Mouse (Mus musculus): Measurements from ENCODE around the gene Gm20458. TPM values are rescaled to one million over a fixed set of nuclear protein-coding genes. Genes with fewer than 3 reads are reported as not detected.

The Gm20458 gene
- total RNA-seq, 2 experiments from 2014 or later, result not detected

DNA sequence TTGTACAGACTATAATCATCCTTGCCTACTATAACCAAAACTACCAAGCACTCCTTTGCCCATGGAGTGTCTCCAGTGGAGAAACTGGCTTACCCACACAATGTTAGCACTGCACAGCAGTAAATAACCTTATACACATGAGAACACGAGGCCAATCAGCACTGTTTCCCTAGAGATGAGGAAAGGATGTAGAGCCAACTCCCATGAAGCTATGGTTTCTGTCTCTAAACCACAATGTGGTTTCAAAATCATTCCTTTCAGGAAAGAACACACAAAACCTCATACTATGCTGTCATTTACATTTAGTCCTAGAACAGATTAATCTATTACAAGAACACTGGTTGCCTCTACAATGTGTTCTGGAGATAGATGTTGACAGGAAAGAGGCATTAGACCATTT, 35.6 kb downstream of the Gm20458 start:
- ATAC-seq (replicated peaks; ENCODE audit: poor library complexity, severe bottlenecking), result peak; percentile 58

DNA sequence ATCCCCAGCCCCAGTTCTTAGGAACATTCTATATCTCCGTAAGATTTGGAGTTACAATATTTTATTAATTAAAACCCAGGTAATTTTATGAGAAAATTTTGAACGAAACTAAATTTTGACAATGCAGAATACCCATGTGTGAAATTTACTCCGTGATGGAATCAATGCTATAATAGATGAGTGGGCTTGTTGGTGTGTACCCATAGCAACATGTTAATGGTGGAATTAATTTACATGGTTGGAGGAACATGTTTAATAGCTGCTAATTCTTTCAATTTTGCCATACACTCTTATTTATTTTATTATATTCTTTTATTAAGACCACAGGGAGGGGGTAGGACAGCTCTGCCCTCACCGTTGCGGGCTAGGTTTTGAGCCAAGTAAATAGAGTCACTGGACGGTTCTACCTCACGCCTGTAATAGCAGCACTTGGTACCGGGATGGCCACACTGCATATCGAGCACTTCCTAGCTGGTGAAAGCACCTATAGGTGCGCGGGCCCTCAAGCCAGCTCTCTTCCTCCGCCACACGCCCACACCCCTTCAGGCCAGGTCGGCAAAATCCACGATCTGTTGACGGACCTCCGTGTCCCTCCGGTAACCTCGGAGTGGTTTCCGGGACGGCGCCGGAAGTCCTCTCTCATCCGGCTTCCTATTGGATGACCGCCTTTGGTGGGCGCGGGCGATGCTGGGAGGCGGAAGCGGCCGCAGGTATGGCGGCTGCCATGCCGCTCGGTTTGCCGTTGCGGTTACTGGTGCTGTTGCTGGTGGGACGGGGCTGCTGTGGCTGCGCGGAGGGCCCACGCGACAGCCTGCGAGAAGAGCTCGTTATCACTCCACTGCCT, 36.3 kb downstream of the Gm20458 start, which contains the start of gene Pigt:
TSS of gene Pigt (plus strand) at position 674 of the 844 bp plus-strand sequence.
- ATAC-seq (replicated peaks; ENCODE audit: poor library complexity, severe bottlenecking), result peak; percentile 95

DNA sequence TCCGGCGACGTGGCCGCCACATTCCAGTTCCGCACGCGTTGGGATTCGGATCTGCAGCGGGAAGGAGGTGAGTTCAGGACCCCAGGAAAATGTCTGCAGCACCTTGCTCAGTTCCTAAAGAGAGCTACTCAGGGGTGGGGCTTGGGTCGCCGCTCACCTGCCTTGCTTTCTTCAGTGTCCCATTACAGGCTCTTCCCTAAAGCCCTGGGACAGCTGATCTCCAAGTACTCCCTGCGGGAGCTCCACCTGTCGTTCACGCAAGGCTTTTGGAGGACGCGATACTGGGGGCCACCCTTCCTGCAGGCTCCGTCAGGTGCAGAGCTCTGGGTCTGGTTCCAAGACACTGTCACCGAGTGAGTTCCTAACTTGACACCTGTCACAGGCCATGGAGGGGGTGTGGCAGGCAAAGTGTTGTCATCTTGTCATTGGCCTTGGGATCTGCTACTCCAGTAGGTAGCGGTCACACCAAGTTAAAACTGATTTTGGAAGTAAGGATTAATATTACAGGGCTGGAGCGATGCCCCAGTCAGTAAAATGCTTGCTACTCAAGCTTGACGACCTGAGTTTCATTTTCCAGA, 37.0 kb downstream of the Gm20458 start:
- ATAC-seq (replicated peaks; ENCODE audit: poor library complexity, severe bottlenecking), result peak; percentile 14

DNA sequence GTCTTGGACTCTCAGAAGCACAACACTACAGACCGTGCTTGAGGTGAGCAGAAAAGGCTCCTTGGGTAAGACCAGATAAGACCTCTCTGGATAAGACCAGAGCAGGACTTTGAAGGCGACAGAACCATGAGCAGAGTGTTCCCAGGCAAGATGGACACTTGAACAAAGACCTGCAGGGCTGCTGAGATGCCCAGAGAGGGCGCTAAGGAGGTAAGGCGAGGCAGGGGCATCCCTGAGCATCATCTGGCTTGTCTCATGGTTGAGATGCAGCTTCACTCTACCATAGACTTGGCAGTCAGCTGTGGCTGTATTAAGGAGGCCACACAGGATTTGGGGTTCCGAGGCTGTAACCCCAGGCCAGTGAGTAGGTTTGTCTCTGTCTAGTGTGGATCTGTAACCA, 38.5 kb downstream of the Gm20458 start:
- no peak for ATAC-seq (replicated peaks; ENCODE audit: poor library complexity, severe bottlenecking)

DNA sequence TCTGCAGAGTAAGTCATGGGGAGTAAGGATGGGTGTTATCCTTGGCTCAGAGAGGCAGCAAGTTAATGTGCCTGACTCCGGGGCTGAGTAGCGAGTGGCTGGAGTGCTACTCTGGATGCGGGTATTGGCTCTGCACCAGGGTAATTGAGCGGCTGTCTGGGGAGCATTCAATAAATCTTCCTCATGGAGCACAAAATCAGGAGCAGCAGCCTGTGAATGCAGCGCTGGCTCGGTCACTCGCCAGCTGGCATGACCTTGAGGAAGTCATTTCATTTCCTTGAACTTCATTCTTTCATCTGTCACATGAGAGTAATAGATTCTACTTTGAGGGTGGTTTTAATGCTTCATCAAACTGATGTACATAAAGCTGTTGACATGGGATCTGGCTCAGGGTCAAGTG, 39.7 kb downstream of the Gm20458 start:
- no peak for ATAC-seq (replicated peaks; ENCODE audit: poor library complexity, severe bottlenecking)

DNA sequence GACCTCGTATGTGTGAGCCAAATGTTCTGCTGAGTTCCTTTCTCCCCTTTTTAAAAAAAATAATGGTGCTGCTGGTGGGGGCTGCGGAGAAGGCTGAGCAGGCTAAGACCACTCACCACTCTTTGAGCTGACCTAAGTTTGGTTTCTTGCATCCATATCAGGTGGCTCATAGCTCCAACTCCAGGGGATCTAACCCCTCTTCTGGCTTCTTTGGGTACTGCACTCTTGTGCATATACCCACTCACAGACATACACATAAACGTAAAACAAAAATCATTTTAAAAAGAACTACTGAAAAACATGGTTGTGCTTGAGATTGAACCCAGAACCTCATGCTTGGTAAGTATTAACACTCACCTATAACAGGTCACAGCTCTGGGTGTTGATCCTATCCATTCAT, 44.2 kb downstream of the Gm20458 start:
- no peak for ATAC-seq (replicated peaks; ENCODE audit: poor library complexity, severe bottlenecking)

DNA sequence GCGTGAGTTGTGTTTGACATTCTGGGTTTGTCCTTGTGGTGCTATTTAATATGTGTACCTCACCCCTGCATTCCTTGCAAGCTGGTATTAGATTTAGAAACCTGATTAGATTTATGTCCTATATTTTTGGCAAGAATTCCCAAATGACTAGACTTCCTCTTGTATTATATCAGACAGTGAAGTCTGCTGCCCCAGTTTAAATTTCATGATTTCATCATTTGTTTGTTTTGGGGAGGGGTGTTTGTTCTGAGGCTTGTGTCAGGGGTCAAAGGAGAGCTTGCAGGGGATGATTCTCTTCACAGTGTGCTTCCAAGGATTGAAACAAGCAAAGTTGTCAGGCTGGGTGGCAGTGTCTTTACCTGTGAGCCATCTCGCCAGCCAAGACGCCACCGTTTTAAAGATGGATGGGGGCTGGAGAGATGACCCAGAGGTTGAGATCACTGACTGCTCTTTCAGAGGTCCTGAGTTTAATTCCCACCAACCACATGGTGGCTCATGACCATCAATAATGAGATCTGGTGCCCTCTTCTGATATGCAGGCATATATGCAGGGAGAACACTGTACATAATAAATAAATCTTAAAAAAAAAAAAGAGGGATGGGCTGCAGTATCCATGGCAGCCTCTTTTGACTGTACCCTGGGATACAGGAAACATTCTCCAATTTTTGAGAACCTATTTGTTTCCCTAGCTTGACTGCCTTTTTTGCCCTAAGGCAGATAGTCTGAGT, 45.0 kb downstream of the Gm20458 start:
- no peak for ATAC-seq (replicated peaks; ENCODE audit: poor library complexity, severe bottlenecking)

DNA sequence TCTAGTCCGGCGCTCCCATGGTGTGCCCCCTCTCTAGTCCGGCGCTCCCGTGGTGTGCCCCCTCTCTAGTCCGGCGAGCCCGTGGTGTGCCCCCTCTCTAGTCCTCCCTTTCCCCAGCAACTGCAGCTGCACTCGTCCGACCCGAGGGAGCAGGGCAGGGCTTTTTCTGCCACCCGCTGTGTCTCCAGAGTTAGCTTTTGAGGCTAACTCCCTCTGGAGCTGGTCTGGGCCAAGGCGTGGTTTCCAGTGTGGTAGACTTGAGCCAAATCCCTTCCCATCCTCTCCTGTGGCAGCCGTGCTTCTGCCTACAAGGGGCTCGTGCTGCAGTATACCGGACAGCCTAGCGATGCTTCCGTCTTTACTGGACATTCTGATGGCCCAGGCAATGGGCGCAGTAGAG, 47.0 kb downstream of the Gm20458 start:
- no peak for ATAC-seq (replicated peaks; ENCODE audit: poor library complexity, severe bottlenecking)

DNA sequence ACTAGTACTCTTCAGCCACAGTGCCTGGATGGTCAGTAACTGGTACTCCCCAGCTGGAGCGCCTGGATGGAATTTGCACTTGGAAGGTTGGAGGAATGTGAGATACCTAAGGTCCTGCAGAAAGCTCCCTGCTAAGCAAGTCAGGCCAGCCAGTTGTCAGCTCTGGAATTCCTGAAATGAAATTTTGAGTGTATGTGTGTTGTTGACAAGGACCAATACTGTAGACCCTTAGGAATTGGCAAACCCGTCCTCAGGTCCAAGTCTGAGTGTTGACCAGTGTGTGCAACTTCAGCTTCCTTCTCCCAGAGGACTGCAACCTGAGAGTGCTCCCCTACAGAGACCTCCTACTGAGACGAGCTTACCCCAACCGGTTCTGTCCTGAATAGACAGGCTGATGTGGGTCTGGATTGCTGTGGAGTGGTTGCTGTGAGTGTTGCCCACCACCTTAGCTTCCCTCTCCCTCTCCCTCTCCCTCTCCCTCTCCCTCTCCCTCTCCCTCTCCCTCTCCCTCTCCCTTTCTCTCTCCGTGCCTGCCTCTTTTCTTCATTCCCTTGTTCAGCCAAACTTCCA, 49.9 kb downstream of the Gm20458 start:
- no peak for ATAC-seq (replicated peaks; ENCODE audit: poor library complexity, severe bottlenecking)

DNA sequence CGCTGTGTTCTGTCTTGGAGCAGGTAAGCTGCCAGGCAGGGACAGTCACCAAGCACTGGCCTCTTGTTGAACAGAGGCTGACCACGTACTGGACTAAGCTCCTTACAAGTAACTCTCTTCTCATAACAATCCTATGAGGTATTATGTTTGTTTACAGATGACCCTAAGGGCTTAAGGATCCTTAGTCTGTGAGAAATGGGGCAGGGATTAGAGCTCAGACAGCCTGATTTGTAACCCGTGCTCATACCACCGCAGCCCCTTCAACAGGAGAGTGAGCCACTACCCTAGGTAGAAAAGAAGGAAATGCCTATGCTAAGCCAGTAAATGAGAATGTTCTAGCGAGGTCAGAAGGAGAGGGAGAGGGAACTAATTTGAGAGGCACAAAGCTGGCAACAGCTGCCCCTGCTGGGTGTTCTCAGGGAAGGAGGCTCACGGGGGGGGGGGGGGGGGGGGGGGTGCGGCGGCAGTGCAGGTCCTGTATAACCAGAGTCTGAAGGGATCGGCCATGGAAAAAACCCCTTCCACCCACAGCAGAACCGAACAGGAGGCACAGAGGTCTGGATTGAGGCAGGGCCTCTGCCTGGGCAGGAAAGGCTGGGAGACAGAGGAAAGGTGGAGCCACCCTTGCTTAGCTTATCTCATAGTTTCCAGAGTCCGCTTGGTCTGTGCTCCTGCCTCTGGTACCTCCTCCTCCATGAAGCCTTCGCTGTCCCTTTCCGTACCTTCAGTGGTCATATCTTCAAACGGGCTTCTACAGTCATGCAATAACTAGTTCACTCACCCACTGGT, 51.5 kb downstream of the Gm20458 start:
- no peak for ATAC-seq (replicated peaks; ENCODE audit: poor library complexity, severe bottlenecking)

DNA sequence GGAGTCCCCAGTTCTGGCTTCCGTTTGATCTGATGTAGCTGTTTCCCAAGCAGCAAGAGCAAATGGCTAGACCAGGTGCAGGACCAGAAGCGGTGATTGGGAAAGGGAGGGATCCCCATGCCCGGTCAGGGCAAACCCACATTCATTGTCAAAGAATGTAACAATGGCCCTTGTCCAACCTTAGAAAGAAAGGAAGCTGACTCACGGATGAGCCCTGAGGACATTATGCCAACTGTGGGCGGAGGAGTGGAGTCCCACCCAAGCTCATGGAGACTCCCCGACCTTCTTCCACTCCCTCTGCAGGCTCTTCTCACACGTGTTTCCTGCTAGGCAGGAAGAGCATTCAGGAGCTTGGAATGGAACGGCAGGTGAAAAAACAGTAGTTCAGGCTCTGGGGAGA, 52.6 kb downstream of the Gm20458 start:
- ATAC-seq (replicated peaks; ENCODE audit: poor library complexity, severe bottlenecking), result no peak

DNA sequence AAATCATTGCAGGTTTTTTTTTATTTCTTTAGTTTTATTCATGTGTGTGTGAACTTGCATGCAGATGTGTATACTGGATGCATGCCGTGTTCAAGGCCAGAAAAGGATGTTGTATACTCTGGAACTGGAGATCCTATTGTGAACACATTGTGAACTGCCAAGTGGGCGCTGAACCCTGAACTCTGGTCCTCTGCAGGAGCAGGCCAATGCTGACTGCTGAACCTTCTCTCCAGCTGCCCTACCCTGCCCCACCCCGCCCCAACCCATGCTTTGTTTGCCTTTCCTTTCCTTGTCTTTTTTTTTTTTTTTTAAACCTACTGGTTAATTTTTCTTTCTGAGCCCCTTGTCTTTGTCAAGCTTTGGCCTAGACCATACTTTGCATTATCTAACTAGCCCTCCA, 54.1 kb downstream of the Gm20458 start:
- no peak for ATAC-seq (replicated peaks; ENCODE audit: poor library complexity, severe bottlenecking)

DNA sequence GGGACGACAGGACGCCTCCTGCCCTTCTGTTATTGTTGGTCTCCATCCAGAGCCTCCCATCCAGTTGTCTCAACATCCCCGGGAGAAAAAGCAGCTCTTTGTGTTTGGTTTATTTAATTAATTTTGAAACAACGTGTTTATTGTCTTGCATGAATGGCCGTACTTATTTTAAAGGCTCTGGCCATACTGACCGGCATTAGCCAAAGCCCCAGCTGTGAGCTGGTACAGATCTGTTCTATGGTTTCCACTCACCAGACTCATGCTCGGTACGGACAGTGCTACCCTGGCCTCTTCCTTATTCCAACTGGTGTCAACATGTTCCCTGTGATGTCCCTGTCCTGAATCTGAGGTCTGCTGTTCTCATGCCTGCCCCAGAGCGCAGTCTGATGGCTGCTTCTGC, 55.1 kb downstream of the Gm20458 start:
- no peak for ATAC-seq (replicated peaks; ENCODE audit: poor library complexity, severe bottlenecking)

DNA sequence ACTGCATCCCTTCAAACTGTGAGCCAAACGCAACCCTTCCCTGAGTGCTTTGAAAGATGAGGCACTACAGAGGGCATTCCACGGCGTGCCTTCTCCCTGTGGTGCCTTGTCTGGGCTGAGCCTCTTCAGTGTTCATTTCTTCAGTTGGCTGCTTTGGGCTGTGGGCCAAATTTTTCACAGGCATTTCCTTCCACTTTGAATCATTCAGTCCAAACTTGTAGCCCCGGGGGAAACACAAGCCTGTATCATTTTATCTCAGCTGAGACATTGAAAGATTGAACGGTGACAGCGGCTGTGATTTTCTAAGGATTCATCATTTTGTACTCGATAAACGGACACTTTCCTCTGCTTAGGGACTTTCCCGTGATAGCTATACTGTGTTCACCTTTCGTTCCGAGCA, 55.8 kb downstream of the Gm20458 start:
- no peak for ATAC-seq (replicated peaks; ENCODE audit: poor library complexity, severe bottlenecking)

DNA sequence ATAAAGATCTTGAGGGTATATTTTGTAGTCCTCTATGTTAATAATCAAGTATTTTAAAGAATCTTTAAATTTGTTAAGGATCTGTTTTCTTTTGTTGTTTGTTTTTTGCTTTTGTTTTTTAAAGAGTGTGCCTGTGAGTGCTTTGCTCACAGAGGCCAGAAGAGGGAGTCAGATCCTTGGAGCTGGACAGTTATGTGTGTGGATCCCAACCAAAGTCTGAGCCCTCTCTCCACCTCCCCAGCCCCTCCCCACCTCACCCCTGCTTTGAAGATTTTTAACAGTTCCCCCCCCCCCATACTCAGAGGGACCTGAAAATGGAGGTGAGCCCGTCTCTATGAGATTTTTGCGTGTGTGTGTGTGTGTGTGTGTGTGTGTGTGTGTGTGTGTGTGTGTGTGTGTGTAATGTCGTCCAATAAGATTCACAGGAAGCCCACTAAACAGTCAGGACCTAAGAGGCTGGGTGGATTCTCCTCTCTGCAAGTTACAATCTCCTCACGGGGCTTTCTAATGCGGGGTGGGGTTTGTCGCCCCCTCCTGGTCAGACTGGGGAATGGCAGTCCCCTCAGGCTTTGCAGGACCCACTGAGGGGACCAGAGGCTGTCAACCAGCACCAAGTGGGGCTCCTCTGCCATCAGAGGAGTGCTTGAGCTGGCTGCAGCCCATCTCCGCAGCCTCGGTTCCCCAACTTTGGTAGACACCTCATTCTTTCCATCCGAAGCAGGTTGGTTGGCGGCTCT, 56.9 kb downstream of the Gm20458 start:
- ATAC-seq (replicated peaks; ENCODE audit: poor library complexity, severe bottlenecking), result peak; percentile 21; the same call in 1 of the 2 replicates

DNA sequence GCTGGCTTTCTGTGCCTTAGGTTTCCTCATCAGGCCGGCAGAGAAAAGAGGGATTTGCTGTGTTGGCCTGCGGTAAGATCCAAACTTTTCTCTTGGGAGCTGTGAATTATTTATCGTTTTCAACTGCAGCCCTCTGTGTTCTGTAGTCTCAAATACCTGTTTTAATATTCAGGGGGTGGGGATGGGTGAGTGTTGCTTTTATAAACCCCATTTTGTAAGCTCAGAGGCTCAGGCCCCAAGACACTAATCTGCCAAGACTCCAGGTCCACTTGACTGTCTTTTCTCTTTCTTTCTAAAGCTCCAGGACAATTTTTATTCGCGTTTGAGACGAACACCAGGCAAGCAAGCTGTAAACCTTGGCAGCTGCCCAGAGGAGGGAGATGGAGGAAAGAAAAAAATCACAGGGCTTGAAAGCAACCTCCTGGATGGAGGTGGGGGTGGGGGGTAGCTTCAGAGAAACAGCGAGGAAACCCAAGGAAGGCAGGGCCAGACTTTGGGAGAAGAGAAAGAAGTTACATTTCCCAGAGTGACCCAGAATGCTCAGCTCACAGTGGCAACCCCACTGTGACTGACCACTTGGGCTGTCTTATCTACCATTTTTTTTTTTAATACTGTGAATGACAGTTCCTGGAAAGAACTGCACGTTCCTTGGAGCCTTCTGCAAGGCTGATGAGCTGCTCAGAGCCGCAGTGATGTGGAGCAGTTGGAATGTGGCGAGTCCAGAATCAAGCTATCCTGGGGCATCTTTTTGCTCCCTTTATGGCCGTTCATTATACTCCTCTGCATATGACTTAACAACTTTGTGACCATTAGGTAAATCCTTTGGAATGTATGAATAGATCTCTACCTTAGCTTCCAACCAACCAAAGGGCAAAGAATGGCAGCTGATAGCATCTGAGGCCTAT, 57.8 kb downstream of the Gm20458 start:
- no peak for ATAC-seq (replicated peaks; ENCODE audit: poor library complexity, severe bottlenecking)

DNA sequence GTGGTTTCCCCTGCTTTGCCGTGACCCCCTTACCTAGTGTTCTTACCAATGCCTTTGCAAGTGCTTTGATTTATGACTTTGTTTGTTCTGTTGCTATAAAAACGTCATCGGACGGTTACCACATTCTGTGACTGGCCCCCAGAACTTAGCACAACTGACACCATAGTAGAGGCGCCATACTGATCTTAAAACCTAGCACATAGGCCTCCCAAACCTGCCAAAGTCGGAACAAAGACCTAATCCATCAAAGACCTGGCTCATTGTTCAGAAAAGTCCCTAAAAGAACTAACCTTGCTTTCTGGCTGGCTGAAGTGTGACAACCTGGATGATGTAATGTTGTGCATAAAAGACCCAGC, 58.4 kb downstream of the Gm20458 start:
- no peak for ATAC-seq (replicated peaks; ENCODE audit: poor library complexity, severe bottlenecking)

DNA sequence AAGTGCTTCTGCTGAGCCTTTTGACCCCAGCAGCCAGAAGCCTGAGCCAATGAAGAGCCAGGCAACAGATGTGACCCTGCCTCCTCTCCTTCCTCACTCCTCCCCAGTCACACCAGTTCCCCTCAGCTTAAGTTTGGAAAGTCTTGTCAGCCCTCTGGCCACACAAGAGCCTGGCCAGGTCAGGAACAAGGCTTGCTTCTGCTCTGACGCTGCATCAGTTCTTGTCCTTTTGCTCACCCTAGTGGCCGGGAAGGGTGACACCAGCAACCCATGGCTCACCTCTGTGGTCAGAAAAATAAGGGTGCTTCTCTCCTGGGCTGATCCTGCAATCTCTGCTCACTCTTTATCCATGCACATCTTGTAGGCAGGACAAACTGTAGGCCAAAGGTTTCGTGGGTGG, 60.0 kb downstream of the Gm20458 start:
- peak; percentile 62 for ATAC-seq (replicated peaks; ENCODE audit: poor library complexity, severe bottlenecking)

DNA sequence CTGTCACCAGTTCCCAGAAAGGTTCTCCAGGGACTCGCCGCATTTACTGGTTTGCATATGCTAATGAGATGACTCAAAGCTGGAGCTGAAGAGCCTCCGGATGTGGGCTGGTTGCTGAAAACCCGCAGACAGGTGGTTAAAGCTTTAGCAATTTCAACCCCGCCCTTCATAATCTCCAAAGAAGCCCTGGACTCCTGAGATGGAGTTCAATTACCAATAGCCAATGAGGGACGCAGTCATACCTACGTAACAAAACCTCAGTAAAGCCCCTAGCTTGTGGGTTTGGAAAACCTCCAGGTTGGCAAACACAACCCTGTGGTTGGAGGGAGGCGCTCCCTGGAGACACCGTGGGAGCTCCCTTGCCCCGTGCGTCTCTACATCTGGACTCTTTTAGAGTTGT, 61.1 kb downstream of the Gm20458 start:
- peak; percentile 85 for ATAC-seq (replicated peaks; ENCODE audit: poor library complexity, severe bottlenecking)

Data from granulocyte monocyte progenitor cell, adult 5-6 weeks (primary cell).